Mouse (Mus musculus) CH12.LX (cell line): ENCODE measurements around the gene Il7r. TPM values are rescaled to one million over a fixed set of nuclear protein-coding genes. Genes with fewer than 3 reads are reported as not detected.
A peak's percentile ranks its signal among the peaks of the same experiment; 100 is the strongest.

Experiments
- DNase-seq: peaks from one replicate; pipeline ENCODE4 v3.0.0-alpha.2; 2013; ENCODE audit errors: extremely low read depth
- H3K27ac ChIP-seq: 2 replicates; pipeline ENCODE4 v1.5.1; 2012; ENCODE audit warnings: low read depth, mild to moderate bottlenecking, control low read depth, moderate library complexity; ENCODE audit not compliant: insufficient read depth
- H3K27me3 ChIP-seq: replicated peaks from 2 replicates; pipeline ENCODE3; 2012; ENCODE audit warnings: inconsistent platforms
- H3K36me3 ChIP-seq, 2 experiments: replicated peaks in 1 of 2; 2 replicates each; pipeline versions ENCODE3 to v1.6.1; 2012; ENCODE audit warnings: inconsistent platforms in 1 of 2, low read length in 1 of 2, mild to moderate bottlenecking in 1 of 2, mixed read lengths in 1 of 2, moderate library complexity in 1 of 2; ENCODE audit not compliant: control insufficient read depth in 1 of 2, insufficient read depth in 1 of 2
- H3K4me1 ChIP-seq, 2 experiments: 2 replicates each; pipeline ENCODE4 v1.6.1; 2012; ENCODE audit warnings: inconsistent platforms in 1 of 2, moderate library complexity in 1 of 2; ENCODE audit not compliant: insufficient read depth in 2 of 2, control insufficient read depth in 1 of 2
- H3K4me2 ChIP-seq: 2 replicates; pipeline ENCODE4 v1.6.1; 2012; ENCODE audit warnings: low read depth, mild to moderate bottlenecking, control low read depth; ENCODE audit not compliant: poor library complexity, insufficient read depth, severe bottlenecking
- H3K4me3 ChIP-seq, 3 experiments: fragments of 150-350 bp in 1 of 3; sonication (generic) in 1 of 3; replicated peaks in 1 of 3; 2 replicates each; pipeline versions ENCODE3 to v1.5.1; 2011 to 2012; ENCODE audit warnings: low read depth in 2 of 3, low read length in 2 of 3, mild to moderate bottlenecking in 2 of 3, moderate library complexity in 2 of 3, control low read depth in 1 of 3, improper control_type of control experiment in 1 of 3, inconsistent platforms in 1 of 3, mixed read lengths in 1 of 3; ENCODE audit not compliant: poor library complexity in 1 of 3
- H3K79me2 ChIP-seq: replicated peaks from 2 replicates; pipeline ENCODE4 v1.6.1; 2012; ENCODE audit warnings: mild to moderate bottlenecking, moderate library complexity; ENCODE audit not compliant: control insufficient read depth, poor library complexity, insufficient read depth, severe bottlenecking; ENCODE audit errors: extremely low read depth
- H3K9ac ChIP-seq: 2 replicates; pipeline ENCODE4 v1.6.1; 2012; ENCODE audit warnings: low read depth, mild to moderate bottlenecking, control low read depth, moderate library complexity; ENCODE audit not compliant: insufficient read depth
- H3K9me3 ChIP-seq: replicated peaks from 2 replicates; pipeline ENCODE3; 2012; ENCODE audit warnings: low read length, inconsistent platforms, mixed read lengths
- CHD1 ChIP-seq: IDR thresholded peaks from 2 replicates; pipeline ENCODE4 v1.6.1; 2012; ENCODE audit warnings: low read depth, low read length, improper control_type of control experiment, inconsistent platforms
- E2F4 ChIP-seq: IDR thresholded peaks from 2 replicates; pipeline ENCODE4 v1.6.1; 2011; ENCODE audit warnings: low read depth, low read length, improper control_type of control experiment; ENCODE audit not compliant: insufficient replicate concordance
- ELF1 ChIP-seq: IDR thresholded peaks from 2 replicates; pipeline ENCODE4 v1.6.1; 2014; ENCODE audit warnings: low read depth, mild to moderate bottlenecking, inconsistent platforms, low read length, improper control_type of control experiment
- EP300 ChIP-seq: IDR thresholded peaks from 2 replicates; pipeline ENCODE4 v1.6.1; 2011; ENCODE audit warnings: low read length, improper control_type of control experiment
- ETS1 ChIP-seq: conservative IDR thresholded peaks from 2 replicates; pipeline ENCODE4 v1.6.1; 2012; ENCODE audit warnings: low read depth, mild to moderate bottlenecking, inconsistent platforms, low read length, improper control_type of control experiment, moderate library complexity
- IRF4 ChIP-seq: IDR thresholded peaks from 2 replicates; pipeline ENCODE4 v1.6.1; 2014; ENCODE audit warnings: low read depth, mild to moderate bottlenecking, inconsistent platforms, low read length, improper control_type of control experiment
- KAT2A ChIP-seq: IDR thresholded peaks from 2 replicates; pipeline ENCODE4 v1.6.1; 2012; ENCODE audit warnings: low read length, improper control_type of control experiment, inconsistent platforms; ENCODE audit not compliant: insufficient replicate concordance
- MYC ChIP-seq: IDR thresholded peaks from 2 replicates; pipeline ENCODE4 v1.6.1; 2011; ENCODE audit warnings: low read depth, mild to moderate bottlenecking, improper control_type of control experiment, low read length
- NELFE ChIP-seq: IDR thresholded peaks from 2 replicates; pipeline ENCODE4 v1.6.1; 2011; ENCODE audit warnings: low read depth, low read length, improper control_type of control experiment
- RAD21 ChIP-seq: IDR thresholded peaks from 2 replicates; pipeline ENCODE4 v1.6.1; 2011; ENCODE audit warnings: low read depth, mild to moderate bottlenecking, low read length, improper control_type of control experiment, moderate library complexity
- TBP ChIP-seq: conservative IDR thresholded peaks from 2 replicates; pipeline ENCODE4 v1.6.1; 2011; ENCODE audit warnings: low read depth, low read length, improper control_type of control experiment
- TCF12 ChIP-seq: IDR thresholded peaks from 2 replicates; pipeline ENCODE4 v1.6.1; 2014; ENCODE audit warnings: low read depth, mild to moderate bottlenecking, inconsistent platforms, low read length, improper control_type of control experiment
- USF2 ChIP-seq: conservative IDR thresholded peaks from 2 replicates; pipeline ENCODE4 v1.6.1; 2011; ENCODE audit warnings: low read depth, low read length, improper control_type of control experiment
- ZKSCAN1 ChIP-seq: IDR thresholded peaks from 2 replicates; pipeline ENCODE4 v1.6.1; 2012; ENCODE audit warnings: low read depth, inconsistent platforms, low read length, improper control_type of control experiment, borderline replicate concordance
- ZNF384 ChIP-seq: IDR thresholded peaks from 2 replicates; pipeline ENCODE4 v1.6.1; 2012; ENCODE audit warnings: low read depth, low read length, improper control_type of control experiment, inconsistent platforms
- dilution Hi-C: fragments of 300-500 bp; cut with MboI; formaldehyde crosslinking; loops from 2 replicates; pipeline ENCODE4 v1.14.3; 2020; ENCODE audit warnings: low sequenced_read_pairs; ENCODE audit not compliant: extremely low pct_unique_long_range_greater_than_20kb, extremely low pct_ligation_motif_present
- in situ Hi-C: fragments of 300-500 bp; cut with MboI; formaldehyde crosslinking; loops from 3 replicates; pipeline ENCODE4 v1.14.3; 2019; ENCODE audit warnings: low sequenced_read_pairs, low pct_ligation_motif_present, low pct_unique_long_range_greater_than_20kb, mixed read lengths
- polyA plus RNA-seq: library from polyadenylated mRNA; unstranded; fragments of >175 nt; gene quantifications from 2 replicates; pipeline ENCODE4 v1.2.1, GENCODE M21; 2012; ENCODE audit warnings: low read depth; ENCODE audit not compliant: insufficient read length
- total RNA-seq, 2 experiments: library from RNA; depleted of rRNA; stranded (reverse); fragments of 300-350 nt in 1 of 2; fragments of >200 nt in 1 of 2; gene quantifications; 2 replicates each; pipeline ENCODE4 v1.2.3; 2012 to 2014

Il7r gene
- total and polyA plus RNA-seq, 3 experiments: 0.13 to 0.25 (median 0.13) TPM

GRCm38 (mm10) chr15:9573361-9573760, 43.4 kb upstream of the Il7r start:
- Histone ChIP-seq H3K27me3 (no peaks in the 10 kb centered on the region), H3K9me3 (no peaks in the 10 kb centered on the region), H3K36me3 (peaks cover 0 to 42% of the 10 kb centered on the region in 2 experiments), H3K79me2 (no peaks in the 10 kb centered on the region), H3K4me2 (no peak overlapping the region), H3K9ac (no peak overlapping the region), H3K27ac (no peak overlapping the region), H3K4me1 (peaks cover 3 to 34% of the 10 kb centered on the region in 2 experiments; a peak in 3 of 4 replicates), H3K4me3 (no peak overlapping the region)
- dilution Hi-C loops: no loop called here
- DNase-seq: no peak
- in situ Hi-C loops: loop anchor here (25.0 kb wide), 1 partner anchor 111 kb away; no protein-coding TSS in a partner anchor
- TF ChIP-seq CHD1: no peak
- TF ChIP-seq NELFE: no peak
- TF ChIP-seq ETS1: no peak
- TF ChIP-seq RAD21: no peak
- no peak for TF ChIP-seq MYC
- TF ChIP-seq ZKSCAN1: no peak

GRCm38 (mm10) chr15:9572664-9573063, 42.7 kb upstream of the Il7r start:
- H3K4me3 ChIP-seq: no peak overlapping the region
- H3K79me2 ChIP-seq: no peaks in the 10 kb centered on the region
- H3K4me2 ChIP-seq: no peak overlapping the region
- dilution Hi-C loops (no loop called here), in situ Hi-C loops (loop anchor here (25.0 kb wide), 1 partner anchor 110 kb away; no protein-coding TSS in a partner anchor)
- no peak overlapping the region for H3K27ac ChIP-seq
- no peak overlapping the region for H3K9ac ChIP-seq
- H3K27me3 ChIP-seq: no peaks in the 10 kb centered on the region
- H3K9me3 ChIP-seq: no peaks in the 10 kb centered on the region
- H3K36me3 ChIP-seq: peaks cover 2 to 46% of the 10 kb centered on the region in 2 experiments
- no peak for TF ChIP-seq TBP
- no peak for TF ChIP-seq E2F4
- no peak for TF ChIP-seq ZNF384
- no peak for TF ChIP-seq ELF1
- TF ChIP-seq KAT2A: no peak
- DNase-seq: no peak
- peaks cover 3 to 36% of the 10 kb centered on the region in 2 experiments; a peak in 3 of 4 replicates for H3K4me1 ChIP-seq

- TF ChIP-seq EP300: peak; percentile 34; the same call in 1 of the 2 replicates
- peak; percentile 59 for TF ChIP-seq IRF4
- TF ChIP-seq TCF12: no peak
- TF ChIP-seq USF2: no peak
- dilution Hi-C loops: no loop called here
Observed at GRCm38 (mm10) chr15:9571896-9572295, 41.9 kb upstream of the Il7r start.

More at GRCm38 (mm10) chr15:9571896-9572295, 41.9 kb upstream of the Il7r start:
- Histone ChIP-seq H3K27me3 (no peaks in the 10 kb centered on the region), H3K4me2 (peak overlapping the region; percentile 1; the same call in 1 of the 2 replicates), H3K9me3 (no peaks in the 10 kb centered on the region), H3K27ac (no peak overlapping the region; the same call in 1 of the 2 replicates), H3K4me1 (peaks cover 3 to 36% of the 10 kb centered on the region in 2 experiments; a peak in 3 of 4 replicates), H3K4me3 (no peak overlapping the region), H3K9ac (no peak overlapping the region), H3K36me3 (peaks cover 2 to 44% of the 10 kb centered on the region in 2 experiments), H3K79me2 (no peaks in the 10 kb centered on the region)
- in situ Hi-C loops: loop anchor here (25.0 kb wide), 1 partner anchor 110 kb away; no protein-coding TSS in a partner anchor
- no peak for DNase-seq
